Mouse (Mus musculus): ENCODE results near the gene Dbndd2.

GRCm38 (mm10) chr2:164522280-164522679, 36.4 kb downstream of the Dbndd2 start:
- TF ChIP-seq POLR2A (IDR thresholded peaks at IDR 0.05; ENCODE audit: borderline replicate concordance, extremely low read depth, insufficient read depth, insufficient read length, poor library complexity, severe bottlenecking): no peak
- no peak for TF ChIP-seq CTCF (IDR thresholded peaks at IDR 0.05; ENCODE audit: borderline replicate concordance, extremely low read depth, insufficient read depth, insufficient read length)
